Mouse (Mus musculus): ENCODE measurements at regions not wholly inside any gene's neighbourhood (a gene's known extent, or its start where the extent isn't known, plus 50 kb on each side); places are given as distances from the start of the nearest gene placed in this dataset.

DNA sequence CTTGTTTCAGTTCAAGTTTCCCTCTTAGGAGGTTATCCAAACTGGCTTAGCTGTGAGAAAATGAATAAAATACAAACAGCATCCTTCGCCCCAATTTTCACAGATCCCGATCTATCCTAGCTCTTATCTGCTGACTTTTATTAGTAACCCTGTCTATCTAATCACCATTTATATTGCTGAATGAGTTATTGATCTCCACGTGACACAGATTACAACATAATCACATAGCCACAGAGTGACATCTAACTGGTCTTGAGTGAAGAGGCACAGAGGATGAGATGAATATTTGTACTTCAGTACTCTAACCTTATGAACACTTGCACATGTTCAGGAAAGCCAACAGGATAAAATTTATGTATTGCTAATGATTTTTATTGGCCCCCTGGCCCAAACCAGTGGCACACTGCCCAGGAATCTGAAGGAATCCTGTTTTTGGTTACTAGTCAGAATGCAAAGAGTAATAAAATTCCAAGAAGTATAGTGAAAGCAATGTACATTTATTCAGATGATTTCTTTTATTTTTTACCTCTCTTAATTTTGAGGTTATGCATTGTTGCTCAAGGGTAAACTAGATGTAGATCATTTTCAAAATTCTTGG, 1634.7 kb downstream of the Efnb2 start:
- DNase-seq (ENCODE audit: extremely low spot score in 1 of 2, low spot score in 1 of 2), result no peak

DNA sequence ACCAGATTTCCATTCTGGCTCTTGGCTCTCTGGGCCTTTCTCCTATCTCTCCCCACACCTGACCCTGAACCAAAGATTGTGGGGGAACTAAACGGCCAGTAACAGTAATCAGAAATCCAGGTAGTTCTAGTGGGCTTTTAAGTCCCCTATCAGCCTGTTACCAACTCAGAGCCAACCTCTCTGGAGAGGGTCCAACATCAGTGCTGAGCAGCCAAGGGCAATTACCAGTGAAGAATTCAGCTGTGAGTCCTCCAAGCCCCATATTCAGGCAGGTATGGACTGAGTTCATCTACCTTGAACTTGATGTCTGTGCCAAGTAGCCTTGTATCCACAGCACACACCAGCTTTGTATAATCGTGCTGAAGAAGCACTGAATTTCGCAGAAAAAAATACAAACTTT, 1636.7 kb downstream of the Efnb2 start:
- DNase-seq (ENCODE audit: extremely low spot score in 1 of 2, low spot score in 1 of 2), result no peak

DNA sequence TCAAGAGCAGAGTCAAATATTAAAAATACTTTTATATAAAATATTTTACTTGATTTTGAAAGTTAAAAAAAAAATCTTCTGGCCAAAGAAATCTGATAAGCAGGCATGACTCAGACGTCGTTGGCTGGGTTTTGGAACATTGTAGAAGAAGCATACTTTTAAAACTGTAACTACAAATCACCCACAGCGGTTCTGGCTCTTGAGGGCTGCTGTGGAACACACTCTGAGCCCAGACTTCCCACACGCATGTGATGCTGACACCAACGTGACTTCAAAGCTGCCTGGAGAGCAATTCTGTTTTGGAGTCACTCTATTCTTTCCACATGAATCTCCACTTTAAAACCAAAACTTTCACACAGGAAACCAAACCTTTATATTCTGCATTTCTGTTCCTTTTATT, 1649.2 kb downstream of the Efnb2 start:
- no peak for DNase-seq (ENCODE audit: extremely low spot score in 1 of 2, low spot score in 1 of 2)

DNA sequence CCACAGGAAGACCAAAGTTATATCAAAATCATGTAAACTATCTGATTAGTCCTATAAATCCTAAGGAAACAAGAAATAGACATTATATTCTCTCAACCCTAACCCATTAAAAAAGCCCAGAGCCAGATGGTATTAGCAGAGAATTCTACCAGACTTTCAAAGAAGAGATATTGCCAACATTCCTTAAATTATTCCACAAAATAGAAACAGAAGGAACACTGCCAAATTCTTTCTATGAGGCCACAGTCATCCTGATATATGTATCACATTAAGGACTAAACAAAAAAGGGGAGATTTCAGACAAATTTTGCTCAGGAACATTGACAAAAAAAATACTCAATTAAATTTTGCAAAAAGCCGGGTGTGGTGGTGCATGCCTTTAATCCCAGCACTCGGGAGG, 1669.5 kb downstream of the Efnb2 start:
- DNase-seq (ENCODE audit: extremely low spot score in 1 of 2, low spot score in 1 of 2), result no peak

DNA sequence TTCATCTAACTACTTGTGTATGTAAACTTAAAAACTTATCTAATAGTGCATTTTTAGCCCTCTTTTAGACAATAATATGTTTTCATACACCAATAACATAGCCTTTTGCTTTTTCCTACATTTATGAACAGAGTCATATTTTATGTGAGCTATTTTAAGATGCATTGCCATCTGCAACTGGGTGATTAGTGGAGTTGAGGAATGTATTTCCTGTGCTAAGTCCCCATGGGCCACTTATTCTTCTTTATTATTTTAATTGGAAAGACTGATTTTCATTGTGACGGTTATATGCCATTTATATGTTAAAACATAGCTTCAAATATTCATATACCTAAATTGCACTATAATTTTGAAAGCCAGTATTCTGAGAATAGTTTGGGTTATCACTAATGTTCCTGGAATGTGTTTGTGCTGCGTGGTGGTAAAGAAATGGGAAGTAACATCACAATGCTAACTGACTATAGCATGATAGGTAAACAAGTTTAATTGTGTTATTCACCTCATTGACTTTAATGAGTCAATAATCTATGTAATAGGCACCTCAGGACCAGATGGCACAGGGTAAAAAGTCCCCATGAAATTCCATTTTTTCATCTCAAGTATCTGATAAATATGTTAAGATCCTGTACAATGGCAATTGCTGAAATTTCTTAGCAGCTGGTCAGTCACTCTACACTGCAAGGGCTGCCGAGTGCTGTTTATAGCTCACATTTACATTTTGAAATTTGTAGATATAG, 1671.5 kb downstream of the Efnb2 start:
- no peak for DNase-seq (ENCODE audit: extremely low spot score in 1 of 2, low spot score in 1 of 2)

GRCm38 (mm10) chr8:6973961-6974360, 1687.1 kb downstream of the Efnb2 start:
- no peak for DNase-seq (ENCODE audit: extremely low spot score in 1 of 2, low spot score in 1 of 2)

- no peak for DNase-seq (ENCODE audit: extremely low spot score in 1 of 2, low spot score in 1 of 2)
Observed at GRCm38 (mm10) chr8:6963006-6963799, 1697.8 kb downstream of the Efnb2 start.

- DNase-seq (ENCODE audit: extremely low spot score in 1 of 2, low spot score in 1 of 2), result no peak
Observed at GRCm38 (mm10) chr8:6958086-6958485, 1703.0 kb downstream of the Efnb2 start.

GRCm38 (mm10) chr8:6954251-6954650, 1706.8 kb downstream of the Efnb2 start:
- DNase-seq (ENCODE audit: extremely low spot score in 1 of 2, low spot score in 1 of 2), result no peak

- DNase-seq (ENCODE audit: extremely low spot score in 1 of 2, low spot score in 1 of 2), result no peak
Observed at GRCm38 (mm10) chr8:6922467-6922866, 1738.6 kb downstream of the Efnb2 start.

- no peak for DNase-seq (ENCODE audit: extremely low spot score in 1 of 2, low spot score in 1 of 2)
Observed at GRCm38 (mm10) chr8:6907682-6908081, 1753.4 kb downstream of the Efnb2 start.

GRCm38 (mm10) chr8:6891456-6891855, 1769.6 kb downstream of the Efnb2 start:
- no peak for DNase-seq (ENCODE audit: extremely low spot score in 1 of 2, low spot score in 1 of 2)

DNA sequence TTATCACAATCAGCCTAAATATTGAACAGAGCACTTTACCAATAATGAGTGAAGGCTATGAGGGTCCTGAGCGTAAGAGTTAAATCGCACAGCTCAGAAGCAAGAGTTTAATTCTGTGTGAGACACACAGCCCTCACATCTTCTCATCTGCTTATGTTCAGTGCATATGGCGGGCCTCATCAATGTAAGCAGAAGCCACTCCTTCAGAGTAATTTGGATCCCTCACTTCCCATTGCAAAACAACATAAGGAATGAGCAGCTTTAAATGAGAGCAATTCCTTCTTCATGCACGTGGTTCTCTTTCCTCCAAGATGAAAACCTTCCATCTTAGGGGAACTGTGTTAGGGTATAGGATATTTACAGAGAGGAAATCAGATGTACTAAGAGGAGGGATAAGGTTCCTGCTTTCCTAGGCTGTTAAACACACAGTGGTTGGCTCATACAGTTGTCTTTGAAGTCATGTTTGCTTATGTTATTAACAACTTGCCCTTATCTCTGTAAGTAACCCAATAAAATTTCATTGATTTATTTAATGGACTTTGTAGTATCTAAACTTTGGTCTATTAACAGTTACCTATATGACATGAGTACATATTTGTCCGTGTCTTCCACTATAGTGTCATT, 1774.2 kb downstream of the Efnb2 start:
- no peak for DNase-seq (ENCODE audit: extremely low spot score in 1 of 2, low spot score in 1 of 2)

GRCm38 (mm10) chr8:6884828-6885227, 1776.2 kb downstream of the Efnb2 start:
- DNase-seq (ENCODE audit: extremely low spot score in 1 of 2, low spot score in 1 of 2), result no peak

GRCm38 (mm10) chr8:6882626-6883025, 1777.5 kb upstream of the Slc10a2 start:
- no peak for DNase-seq (ENCODE audit: extremely low spot score in 1 of 2, low spot score in 1 of 2)
